Mouse (Mus musculus) gastrocnemius, postnatal 10 days (tissue): ENCODE results near the gene Mars. TPM values are rescaled to one million over a fixed set of nuclear protein-coding genes. Genes with fewer than 3 reads are reported as not detected.

Source experiments
- DNase-seq: peaks from one replicate; pipeline ENCODE4 v3.0.0; 2021; ENCODE audit warnings: mixed read lengths
- total RNA-seq, 2 experiments: library from RNA; stranded (reverse); gene quantifications; 2 replicates each; pipeline ENCODE4 v1.2.3; 2021

Gene Mars
- total RNA-seq, 2 experiments from 2014 or later = 44.5 to 54.8 TPM

GRCm38 (mm10) chr10:127287271-127287935 is 24.2 kb downstream of the Mars start:
- no peak for DNase-seq

DNA sequence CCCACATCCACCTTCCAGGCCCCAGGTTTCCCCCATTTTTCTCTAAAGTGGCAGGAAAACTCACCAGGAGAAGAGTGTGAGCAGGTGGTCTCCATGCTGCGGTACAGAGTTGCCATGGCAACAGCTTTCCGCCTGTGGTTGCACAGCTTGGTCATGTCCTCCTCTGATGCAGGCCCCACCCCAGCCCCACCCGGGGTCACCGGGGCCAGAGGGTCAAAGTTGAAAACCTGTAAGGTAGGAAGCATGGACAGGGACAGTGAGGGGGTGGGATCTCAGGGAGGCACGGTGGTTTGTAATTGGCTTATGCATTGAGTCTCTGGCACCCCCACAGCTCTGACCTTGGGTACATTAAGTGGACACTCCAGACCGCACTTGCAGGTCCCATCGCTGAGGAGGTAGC is 24.9 kb downstream of the Mars start:
- no peak for DNase-seq

GRCm38 (mm10) chr10:127286194-127286593 is 25.4 kb downstream of the Mars start:
- no peak for DNase-seq

GRCm38 (mm10) chr10:127285644-127286043 is 25.9 kb downstream of the Mars start:
- DNase-seq = no peak

- DNase-seq = no peak
Observed at GRCm38 (mm10) chr10:127284724-127285500, 26.7 kb downstream of the Mars start.

- no peak for DNase-seq
Observed at GRCm38 (mm10) chr10:127284105-127284622, 27.4 kb downstream of the Mars start.

- no peak for DNase-seq
Observed at GRCm38 (mm10) chr10:127282620-127283215, 28.9 kb downstream of the Mars start.

- no peak for DNase-seq
Observed at GRCm38 (mm10) chr10:127281316-127281715, 30.3 kb downstream of the Mars start.

GRCm38 (mm10) chr10:127279730-127280129 is 31.9 kb downstream of the Mars start:
- DNase-seq = no peak

- no peak for DNase-seq
Observed at GRCm38 (mm10) chr10:127274261-127275022, 37.1 kb downstream of the Mars start.

DNA sequence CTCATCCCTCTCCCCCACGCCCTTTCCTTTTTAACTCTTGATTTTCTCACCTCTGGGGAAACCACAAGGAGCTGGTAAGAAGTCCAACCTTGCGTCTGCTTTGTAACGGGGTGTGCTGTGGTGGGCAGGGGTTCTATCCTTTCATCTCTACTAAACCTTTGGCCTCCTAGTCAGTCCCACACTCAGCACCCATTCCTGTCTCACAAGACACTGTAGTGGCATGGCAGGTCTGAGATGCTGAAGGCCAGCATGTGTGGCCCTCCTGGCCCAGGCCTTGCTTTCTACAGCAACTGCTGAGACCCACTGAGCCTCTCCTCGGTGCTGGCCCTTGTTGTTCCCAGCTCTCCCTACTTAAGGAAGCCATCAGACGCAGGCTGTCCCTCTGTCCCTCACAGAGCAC is 39.2 kb downstream of the Mars start:
- no peak for DNase-seq

- DNase-seq = no peak
Observed at GRCm38 (mm10) chr10:127269884-127270283, 41.7 kb downstream of the Mars start.

GRCm38 (mm10) chr10:127269036-127269435 is 42.5 kb downstream of the Mars start:
- DNase-seq = no peak

- no peak for DNase-seq
Observed at GRCm38 (mm10) chr10:127268401-127268800, 43.2 kb downstream of the Mars start.

DNA sequence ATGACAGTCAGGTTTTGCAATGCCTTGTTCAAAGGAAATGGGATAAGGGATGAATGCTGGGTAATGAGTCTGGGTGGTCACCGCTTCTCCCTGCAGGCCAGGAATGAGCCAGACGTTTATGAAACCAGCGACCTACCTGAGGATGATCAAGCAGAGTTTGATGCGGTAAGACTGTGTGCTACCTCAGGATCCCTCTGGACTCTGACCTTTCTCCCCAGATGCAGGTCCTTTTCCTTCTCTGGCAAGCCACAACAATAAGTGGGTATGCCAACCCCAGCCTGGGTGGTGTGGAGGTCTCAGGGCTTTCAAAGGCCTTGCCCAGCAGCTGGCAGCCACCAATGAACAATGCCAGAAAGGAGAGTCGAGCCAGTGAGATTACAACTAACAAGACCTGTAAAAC is 44.3 kb downstream of the Mars start:
- DNase-seq = no peak

GRCm38 (mm10) chr10:127266112-127267091 is 45.2 kb downstream of the Mars start, which contains the start of gene Dctn2:
Gene Dctn2, plus strand, starts transcription at chr10:127266368.
- DNase-seq = peak; percentile 89

GRCm38 (mm10) chr10:127265727-127266111 is 45.9 kb downstream of the Mars start:
- no peak for DNase-seq

- DNase-seq = no peak
Observed at GRCm38 (mm10) chr10:127264971-127265370, 46.6 kb downstream of the Mars start.

DNA sequence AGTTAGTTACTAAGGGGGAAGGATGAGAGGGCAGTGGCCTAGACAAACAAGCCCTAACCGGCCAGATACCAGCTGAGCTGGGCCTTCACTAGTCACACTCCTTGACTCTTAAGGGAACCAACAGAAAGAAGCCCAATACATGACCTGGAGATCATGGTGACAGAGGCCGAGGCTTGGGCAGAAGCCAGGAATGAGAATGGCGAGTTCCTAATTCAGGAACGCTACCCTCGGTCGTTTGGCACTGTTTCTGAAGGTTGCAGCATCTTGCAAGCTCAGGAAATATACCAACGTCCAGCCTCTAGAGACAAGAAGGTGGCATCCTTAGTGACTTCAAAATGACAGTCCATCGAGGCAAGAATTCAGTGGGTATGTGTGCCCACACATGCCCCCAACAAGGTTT is 47.2 kb downstream of the Mars start:
- DNase-seq = no peak

- DNase-seq = no peak
Observed at GRCm38 (mm10) chr10:127263631-127264030, 48.0 kb downstream of the Mars start.
